ENCODE assay signal across 35 mouse cellular contexts in the genomic region with DNA sequence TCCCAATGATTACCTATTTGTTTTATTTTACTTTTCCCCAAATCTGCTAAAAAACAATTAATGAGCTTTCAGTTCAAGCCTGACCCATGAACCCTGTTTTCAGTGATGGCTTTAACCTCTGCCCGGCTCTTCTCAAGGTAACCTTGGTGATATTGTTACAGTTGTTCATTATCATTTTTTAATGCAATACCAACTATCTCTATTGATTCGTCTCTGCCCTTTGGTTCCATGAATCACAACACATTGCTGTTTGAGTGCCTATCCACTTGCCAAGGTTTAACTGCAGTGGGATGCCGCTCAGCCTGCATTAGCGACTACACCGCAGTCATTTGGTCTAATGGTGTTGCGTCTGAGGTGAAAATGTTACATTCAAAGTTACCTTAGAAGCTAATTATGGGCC.
"Had no signal": no experiment of that assay in that cellular context is flagged by ENCODE, and none has a peak within 500 bp of the region (broad histone marks: within the 10 kb centered on the region; RNA-seq: fewer than 3 reads in every experiment).

No protein-coding gene starts in this region.

- H3K4me2 ChIP-seq: heart, embryonic 11.5 days; heart, embryonic 12.5 days; heart, embryonic 13.5 days; heart, embryonic 15.5 days; hindbrain, embryonic 12.5 days; hindbrain, embryonic 13.5 days; hindbrain, embryonic 14.5 days; hindbrain, embryonic 15.5 days; intestine, embryonic 15.5 days; kidney, embryonic 15.5 days had no signal

- H3K27me3 ChIP-seq: heart, embryonic 12.5 days; heart, embryonic 13.5 days; heart, embryonic 15.5 days; hindbrain, embryonic 12.5 days; hindbrain, embryonic 13.5 days; hindbrain, embryonic 15.5 days; intestine, embryonic 15.5 days; kidney, embryonic 15.5 days had no signal

- H3K9me3 ChIP-seq: heart, embryonic 10.5 days; heart, embryonic 15.5 days; hindbrain, embryonic 10.5 days; hindbrain, embryonic 12.5 days; hindbrain, embryonic 13.5 days; hindbrain, embryonic 15.5 days; intestine, embryonic 15.5 days; kidney, embryonic 15.5 days had no signal

- H3K9ac ChIP-seq: heart, embryonic 12.5 days; heart, embryonic 13.5 days; heart, embryonic 15.5 days; hindbrain, embryonic 12.5 days; hindbrain, embryonic 13.5 days; hindbrain, embryonic 14.5 days; hindbrain, embryonic 15.5 days; intestine, embryonic 15.5 days; kidney, embryonic 15.5 days had no signal

- ATAC-seq: hindbrain, embryonic 16.5 days; hindbrain, postnatal 0 days; inflammation-experienced regulatory T-cells, adult 6 months; intestine, embryonic 15.5 days; intestine, embryonic 16.5 days; intestine, postnatal 0 days had no signal

- DNase-seq: heart, postnatal 10 days; heart, postnatal 14 days; heart, postnatal 36 days; heart, postnatal 4 days; kidney, adult 11 months; kidney, adult 18-20 months; kidney, adult 2 months; kidney, adult 8-10 months; kidney, adult 9 months; kidney, postnatal 10 days; kidney, postnatal 14 days; kidney, postnatal 25 days; kidney, postnatal 36 days; kidney, postnatal 4 days; layer of hippocampus, adult 9-11 months; layer of hippocampus, postnatal 36 days had no signal

- H3K4me1 ChIP-seq: heart, embryonic 10.5 days; heart, embryonic 12.5 days; heart, embryonic 13.5 days; heart, embryonic 15.5 days; hindbrain, embryonic 10.5 days; hindbrain, embryonic 12.5 days; hindbrain, embryonic 13.5 days; hindbrain, embryonic 15.5 days; intestine, embryonic 15.5 days; kidney, embryonic 15.5 days had no signal

- H3K27ac ChIP-seq: heart, embryonic 10.5 days; heart, embryonic 13.5 days; heart, embryonic 15.5 days; hindbrain, embryonic 10.5 days; hindbrain, embryonic 12.5 days; hindbrain, embryonic 13.5 days; hindbrain, embryonic 14.5 days; hindbrain, embryonic 15.5 days; hindbrain, postnatal 0 days; intestine, embryonic 15.5 days; kidney, embryonic 15.5 days; kidney, postnatal 0 days; layer of hippocampus, adult 2 months had no signal

- H3K36me3 ChIP-seq: heart, embryonic 10.5 days; heart, embryonic 12.5 days; heart, embryonic 13.5 days; heart, embryonic 15.5 days; hindbrain, embryonic 10.5 days; hindbrain, embryonic 12.5 days; hindbrain, embryonic 13.5 days; hindbrain, embryonic 15.5 days; intestine, embryonic 15.5 days; kidney, embryonic 15.5 days had no signal

- H3K4me3 ChIP-seq: heart, embryonic 10.5 days; heart, embryonic 12.5 days; heart, embryonic 13.5 days; heart, embryonic 15.5 days; hindbrain, embryonic 10.5 days; hindbrain, embryonic 12.5 days; hindbrain, embryonic 13.5 days; hindbrain, embryonic 15.5 days; intestine, embryonic 15.5 days; kidney, embryonic 15.5 days; layer of hippocampus, adult 2 months had no signal
